Mouse (Mus musculus): ENCODE results near the gene Klk9. TPM values are rescaled to one million over a fixed set of nuclear protein-coding genes. Genes with fewer than 3 reads are reported as not detected.
A peak's percentile ranks its signal among the peaks of the same experiment; 100 is the strongest.

The Klk9 gene
- not detected for total RNA-seq (2021)
- long read RNA-seq, experiment 1: 0 reads
- long read RNA-seq, experiment 2: 0 reads

- no peak for DNase-seq (ENCODE audit: low spot score in 2 of 2)
Observed at GRCm38 (mm10) chr7:43791591-43791990, at the start of gene Klk9. TSS of gene Klk9 (plus strand) at chr7:43791891.

- DNase-seq (ENCODE audit: low spot score in 2 of 2): no peak
Observed at GRCm38 (mm10) chr7:43747788-43748187, 43.9 kb upstream of the Klk9 start.

GRCm38 (mm10) chr7:43752806-43753205, 38.9 kb upstream of the Klk9 start:
- DNase-seq (ENCODE audit: low spot score in 2 of 2): no peak

GRCm38 (mm10) chr7:43766484-43766883, 25.2 kb upstream of the Klk9 start:
- no peak for DNase-seq (ENCODE audit: low spot score in 2 of 2)

- no peak for DNase-seq (ENCODE audit: low spot score in 2 of 2)
Observed at GRCm38 (mm10) chr7:43768597-43768996, 23.1 kb upstream of the Klk9 start, which contains the start of gene Klk12. TSS of gene Klk12 (plus strand) at chr7:43768897.

- DNase-seq (ENCODE audit: low spot score in 2 of 2): no peak
Observed at GRCm38 (mm10) chr7:43769636-43770035, 22.1 kb upstream of the Klk9 start.

- DNase-seq (ENCODE audit: low spot score in 2 of 2): peak in 1 of 2 experiments; percentile 7
Observed at GRCm38 (mm10) chr7:43770701-43771100, 21.0 kb upstream of the Klk9 start.

- DNase-seq (ENCODE audit: low spot score in 2 of 2): peak in 1 of 2 experiments; percentile 6
Observed at GRCm38 (mm10) chr7:43771916-43772315, 19.8 kb upstream of the Klk9 start.

- DNase-seq (ENCODE audit: low spot score in 2 of 2): no peak
Observed at GRCm38 (mm10) chr7:43772901-43773300, 18.8 kb upstream of the Klk9 start.

GRCm38 (mm10) chr7:43774364-43774763, 17.3 kb upstream of the Klk9 start, which contains the start of gene Klk11:
TSS of gene Klk11 (plus strand) at chr7:43774604.
- DNase-seq (ENCODE audit: low spot score in 2 of 2): peak in 1 of 2 experiments; percentile 7

GRCm38 (mm10) chr7:43774802-43775201, 16.9 kb upstream of the Klk9 start:
- DNase-seq (ENCODE audit: low spot score in 2 of 2): peak in 1 of 2 experiments; percentile 5

GRCm38 (mm10) chr7:43775311-43776057, 16.2 kb upstream of the Klk9 start:
- DNase-seq (ENCODE audit: low spot score in 2 of 2): peak in 1 of 2 experiments; percentile 6

- no peak for DNase-seq (ENCODE audit: low spot score in 2 of 2)
Observed at GRCm38 (mm10) chr7:43776506-43776905, 15.2 kb upstream of the Klk9 start.

GRCm38 (mm10) chr7:43777423-43777822, 14.3 kb upstream of the Klk9 start:
- peak in 1 of 2 experiments; percentile 11 for DNase-seq (ENCODE audit: low spot score in 2 of 2)

- peak in 1 of 2 experiments; percentile 12 for DNase-seq (ENCODE audit: low spot score in 2 of 2)
Observed at GRCm38 (mm10) chr7:43778176-43778970, 13.3 kb upstream of the Klk9 start.

- DNase-seq (ENCODE audit: low spot score in 2 of 2): peak in 1 of 2 experiments; percentile 14
Observed at GRCm38 (mm10) chr7:43780241-43780640, 11.4 kb upstream of the Klk9 start.

GRCm38 (mm10) chr7:43780746-43781145, 10.9 kb upstream of the Klk9 start, which contains the start of gene Klk10:
TSS of gene Klk10 (plus strand) at chr7:43781035.
- peak in 1 of 2 experiments; percentile 10 for DNase-seq (ENCODE audit: low spot score in 2 of 2)

- DNase-seq (ENCODE audit: low spot score in 2 of 2): peak in 1 of 2 experiments; percentile 15
Observed at GRCm38 (mm10) chr7:43781541-43781940, 10.2 kb upstream of the Klk9 start.

GRCm38 (mm10) chr7:43782275-43783265, 9.1 kb upstream of the Klk9 start:
- DNase-seq (ENCODE audit: low spot score in 2 of 2): peak; percentile 67 to 71

- DNase-seq (ENCODE audit: low spot score in 2 of 2): no peak
Observed at GRCm38 (mm10) chr7:43785286-43785685, 6.4 kb upstream of the Klk9 start.

Data from adrenal gland, adult 18-20 months (tissue).